Mouse (Mus musculus): ENCODE measurements around the gene Prpf6. TPM values are rescaled to one million over a fixed set of nuclear protein-coding genes. Genes with fewer than 3 reads are reported as not detected.

Prpf6 gene
- total and polyA plus RNA-seq, 3 experiments, result 28.3 to 53.8 (median 48.1) TPM

DNA sequence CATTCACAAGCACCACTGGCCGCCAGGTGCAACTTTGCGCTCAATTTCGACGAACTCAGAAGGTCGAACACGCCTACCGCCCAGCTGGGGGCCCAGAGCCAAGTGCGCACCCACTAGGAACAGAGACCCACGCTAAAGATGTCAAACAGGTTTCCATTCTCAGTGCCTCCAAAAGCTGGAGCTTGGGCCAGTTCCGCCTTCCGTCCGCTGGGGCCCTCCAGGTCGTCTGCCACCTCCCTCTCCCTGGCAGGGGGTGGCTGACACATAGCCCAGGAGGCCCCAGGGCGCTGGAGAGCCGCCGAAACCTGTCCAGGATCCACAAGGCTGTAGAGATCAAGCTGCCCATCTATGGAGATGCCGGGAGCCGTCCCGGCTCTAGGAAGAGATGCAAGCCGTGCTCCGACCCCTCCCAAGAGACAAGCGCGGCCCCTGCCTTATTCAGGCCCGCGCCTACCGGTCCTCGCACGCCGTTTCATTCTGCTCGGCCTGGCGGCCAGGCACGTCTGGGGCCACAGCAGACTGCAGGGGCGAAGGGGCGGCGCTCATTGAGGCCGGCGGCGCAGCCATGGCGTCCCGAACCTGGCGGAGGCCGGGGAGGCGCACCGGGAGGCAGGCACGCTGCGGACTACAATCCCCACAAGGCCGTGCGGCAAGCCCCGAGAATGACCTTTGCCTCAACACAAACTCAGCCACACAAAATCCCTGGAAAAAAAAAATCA, 10.1 kb upstream of the Prpf6 start:
- H3K9me3 ChIP-seq (replicated peaks; ENCODE audit: low read length), result no peaks in the 10 kb centered on the region
- dilution Hi-C loops (cut with MboI; ENCODE audit: extremely low pct_ligation_motif_present, extremely low pct_unique_long_range_greater_than_20kb, low sequenced_read_pairs), result no loop called here
- H3K4me2 ChIP-seq (ENCODE audit: insufficient read depth, low read depth, poor library complexity, severe bottlenecking), result peak overlapping the region; percentile 48
- peaks cover 23 to 63% of the 10 kb centered on the region in 2 experiments for H3K36me3 ChIP-seq (replicated peaks in 1 of 2; ENCODE audit: control insufficient read depth in 1 of 2, insufficient read depth in 1 of 2, low read length in 1 of 2)
- in situ Hi-C loops (cut with MboI; ENCODE audit: low pct_ligation_motif_present, low pct_unique_long_range_greater_than_20kb, low sequenced_read_pairs), result no loop called here
- peak; percentile 66 for DNase-seq (ENCODE audit: extremely low read depth)
- peak overlapping the region; percentile 93 for H3K9ac ChIP-seq (ENCODE audit: insufficient read depth, low read depth)
- TF ChIP-seq MYC (IDR thresholded peaks at IDR 0.05; ENCODE audit: low read depth, low read length), result no peak
- no peak for TF ChIP-seq USF2 (conservative IDR thresholded peaks at IDR 0.05; ENCODE audit: low read depth, low read length)
- TF ChIP-seq UBTF (IDR thresholded peaks at IDR 0.05; ENCODE audit: low read depth, low read length), result peak; percentile 78; the same call in 1 of the 2 replicates
- TF ChIP-seq POLR2AphosphoS2 (IDR thresholded peaks at IDR 0.05; ENCODE audit: low read depth, low read length), result peak; percentile 91
- TF ChIP-seq ZKSCAN1 (IDR thresholded peaks at IDR 0.05; ENCODE audit: borderline replicate concordance, low read depth, low read length), result no peak
- peak; percentile 33; the same call in 1 of the 2 replicates for TF ChIP-seq IRF4 (IDR thresholded peaks at IDR 0.05; ENCODE audit: low read depth, low read length)
- TF ChIP-seq JUN (IDR thresholded peaks at IDR 0.05; ENCODE audit: insufficient read depth, low read depth, low read length), result no peak
- no peak for TF ChIP-seq BHLHE40 (IDR thresholded peaks at IDR 0.05; ENCODE audit: low read depth, low read length)
- TF ChIP-seq MAX (IDR thresholded peaks at IDR 0.05; ENCODE audit: low read length), result 0 out of 2 replicates have a peak, but pooled peaks have one; percentile 32
- peak; percentile 71 for TF ChIP-seq POLR2A (IDR thresholded peaks at IDR 0.05; ENCODE audit: low read depth, low read length)
- TF ChIP-seq ZC3H11A (IDR thresholded peaks at IDR 0.05; ENCODE audit: low read depth, low read length), result no peak
- no peak for TF ChIP-seq PAX5 (IDR thresholded peaks at IDR 0.05; ENCODE audit: low read length)
- TF ChIP-seq ETS1 (conservative IDR thresholded peaks at IDR 0.05; ENCODE audit: low read depth, low read length), result no peak
- no peak for TF ChIP-seq E2F4 (IDR thresholded peaks at IDR 0.05; ENCODE audit: insufficient replicate concordance, low read depth, low read length)
- TF ChIP-seq JUND (conservative IDR thresholded peaks at IDR 0.05; ENCODE audit: low read depth, low read length), result no peak
- TF ChIP-seq CTCF (conservative IDR thresholded peaks at IDR 0.05 in 1 of 2, IDR thresholded peaks at IDR 0.05 in 1 of 2; ENCODE audit: low read depth in 2 of 2, low read length in 2 of 2), result no peak
- TF ChIP-seq USF1 (IDR thresholded peaks at IDR 0.05; ENCODE audit: low read depth, low read length), result no peak
- TF ChIP-seq NRF1 (IDR thresholded peaks at IDR 0.05; ENCODE audit: low read depth, low read length), result 0 out of 2 replicates have a peak, but pooled peaks have one; percentile 53
- TF ChIP-seq ZMIZ1 (IDR thresholded peaks at IDR 0.05; ENCODE audit: low read depth, low read length), result peak; percentile 81; the same call in 1 of the 2 replicates
- TF ChIP-seq EP300 (IDR thresholded peaks at IDR 0.05; ENCODE audit: low read length), result no peak
- 0 out of 2 replicates have a peak, but pooled peaks have one; percentile 33 for TF ChIP-seq MAZ (IDR thresholded peaks at IDR 0.05; ENCODE audit: low read depth, low read length)
- TF ChIP-seq HCFC1 (IDR thresholded peaks at IDR 0.05; ENCODE audit: low read depth, low read length), result peak; percentile 93
- TF ChIP-seq CHD1 (IDR thresholded peaks at IDR 0.05; ENCODE audit: low read depth, low read length), result no peak
- TF ChIP-seq TBP (conservative IDR thresholded peaks at IDR 0.05; ENCODE audit: low read depth, low read length), result no peak
- peak; percentile 81 for TF ChIP-seq MXI1 (IDR thresholded peaks at IDR 0.05; ENCODE audit: low read depth, low read length)
- no peak for TF ChIP-seq RAD21 (IDR thresholded peaks at IDR 0.05; ENCODE audit: low read depth, low read length)
- TF ChIP-seq NELFE (IDR thresholded peaks at IDR 0.05; ENCODE audit: low read depth, low read length), result peak; percentile 63; the same call in 1 of the 2 replicates
- TF ChIP-seq ZNF384 (IDR thresholded peaks at IDR 0.05; ENCODE audit: low read depth, low read length), result peak; percentile 28; the same call in 1 of the 2 replicates
- TF ChIP-seq RCOR1 (conservative IDR thresholded peaks at IDR 0.05; ENCODE audit: low read depth, low read length), result no peak
- no peak; the same call in 1 of the 2 replicates for TF ChIP-seq GABPA (IDR thresholded peaks at IDR 0.05; ENCODE audit: insufficient replicate concordance, low read depth, low read length)
- peak; percentile 57; the same call in 1 of the 2 replicates for TF ChIP-seq CHD2 (IDR thresholded peaks at IDR 0.05; ENCODE audit: low read length)
- peak; percentile 24; the same call in 1 of the 2 replicates for TF ChIP-seq MEF2A (IDR thresholded peaks at IDR 0.05; ENCODE audit: borderline replicate concordance, low read depth, low read length)
- TF ChIP-seq ELF1 (IDR thresholded peaks at IDR 0.05; ENCODE audit: low read depth, low read length), result peak; percentile 28
- no peak for TF ChIP-seq SMC3 (IDR thresholded peaks at IDR 0.05; ENCODE audit: low read depth, low read length)
- peak; percentile 83; the same call in 1 of the 2 replicates for TF ChIP-seq KAT2A (IDR thresholded peaks at IDR 0.05; ENCODE audit: insufficient replicate concordance, low read length)
- peak; percentile 65; the same call in 1 of the 2 replicates for TF ChIP-seq SIN3A (IDR thresholded peaks at IDR 0.05; ENCODE audit: low read length)
- TF ChIP-seq TCF12 (IDR thresholded peaks at IDR 0.05; ENCODE audit: low read depth, low read length), result peak; percentile 63; the same call in 1 of the 2 replicates
- no peak for TF ChIP-seq MAFK (IDR thresholded peaks at IDR 0.05; ENCODE audit: insufficient replicate concordance, low read length)
- H3K79me2 ChIP-seq (replicated peaks; ENCODE audit: control insufficient read depth, extremely low read depth, insufficient read depth, poor library complexity, severe bottlenecking), result peaks cover 4% of the 10 kb centered on the region; the same call in 1 of the 2 replicates
- peaks cover 3 to 25% of the 10 kb centered on the region in 2 experiments; a peak in 2 of 4 replicates for H3K4me1 ChIP-seq (ENCODE audit: control insufficient read depth in 1 of 2, insufficient read depth in 2 of 2)
- H3K4me3 ChIP-seq (replicated peaks in 1 of 3; ENCODE audit: low read depth in 2 of 3, low read length in 2 of 3, poor library complexity in 1 of 3), result peak overlapping the region; percentile 75 to 86 (median 78)
- H3K27ac ChIP-seq (ENCODE audit: insufficient read depth, low read depth), result peak overlapping the region; percentile 93
- H3K27me3 ChIP-seq (replicated peaks), result no peaks in the 10 kb centered on the region
